Mouse (Mus musculus) G1E (cell line): Measurements from ENCODE around the gene Maats1. TPM values are rescaled to one million over a fixed set of nuclear protein-coding genes. Genes with fewer than 3 reads are reported as not detected.

Experiments used
- ATAC-seq: 2 replicates; pipeline ENCODE4 v1.8.0; 2016; ENCODE audit warnings: mild to moderate bottlenecking; ENCODE audit not compliant: insufficient number of reproducible peaks, poor library complexity, low FRiP score, severe bottlenecking; ENCODE audit errors: extremely low read depth
- DNase-seq: peaks from one replicate; pipeline ENCODE4 v3.0.0; 2012; ENCODE audit warnings: low spot score
- H3K27me3 ChIP-seq: 2 replicates; pipeline ENCODE4 v1.6.1; 2012; ENCODE audit warnings: mild to moderate bottlenecking, low read length, inconsistent platforms; ENCODE audit not compliant: insufficient read depth
- H3K36me3 ChIP-seq: replicated peaks from 2 replicates; pipeline ENCODE3; 2012; ENCODE audit warnings: mild to moderate bottlenecking, inconsistent platforms
- H3K4me1 ChIP-seq: 2 replicates; pipeline ENCODE4 v1.6.1; 2012; ENCODE audit warnings: low read depth, low read length, inconsistent platforms, mixed read lengths; ENCODE audit not compliant: insufficient read depth
- H3K4me3 ChIP-seq: 2 replicates; pipeline ENCODE4 v1.5.1; 2012; ENCODE audit warnings: low read depth, mild to moderate bottlenecking, inconsistent platforms, low read length, moderate library complexity, mixed read lengths
- H3K9me3 ChIP-seq: replicated peaks from 2 replicates; pipeline ENCODE4 v1.6.1; 2012; ENCODE audit warnings: inconsistent platforms
- CTCF ChIP-seq: IDR thresholded peaks from 2 replicates; pipeline ENCODE4 v1.5.1; 2012; ENCODE audit warnings: low read depth, low read length, inconsistent platforms, mixed read lengths
- GATA1 ChIP-seq: IDR thresholded peaks from 2 replicates; pipeline ENCODE4 v1.6.1; 2012; ENCODE audit warnings: borderline replicate concordance, low read length, inconsistent platforms, mixed read lengths
- GATA2 ChIP-seq: IDR thresholded peaks from 2 replicates; pipeline ENCODE4 v1.6.1; 2012; ENCODE audit warnings: low read depth, low read length, inconsistent platforms, borderline replicate concordance
- POLR2AphosphoS5 ChIP-seq: IDR thresholded peaks from 2 replicates; pipeline ENCODE4 v1.6.1; 2012; ENCODE audit warnings: low read depth, low read length, inconsistent platforms; ENCODE audit not compliant: insufficient replicate concordance
- TAL1 ChIP-seq: conservative IDR thresholded peaks from 2 replicates; pipeline ENCODE4 v1.6.1; 2012; ENCODE audit warnings: low read depth, low read length, inconsistent platforms, mixed read lengths
- polyA plus RNA-seq: library from polyadenylated mRNA; stranded (reverse); fragments of >175 nt; gene quantifications from 2 replicates; pipeline ENCODE4 v1.2.3, GENCODE M21; 2012
- total RNA-seq, 2 experiments: library from RNA; stranded (forward) in 1 of 2; stranded (reverse) in 1 of 2; fragments of 200-1000 nt in 1 of 2; fragments of >200 nt in 1 of 2; fragmentation: Nextera tagmentation in 1 of 2; gene quantifications; 2 replicates each; pipeline ENCODE4 v1.2.3; 2014 to 2017

Maats1 gene
- total and polyA plus RNA-seq, 3 experiments, result 0.11 TPM; not detected in 2

DNA sequence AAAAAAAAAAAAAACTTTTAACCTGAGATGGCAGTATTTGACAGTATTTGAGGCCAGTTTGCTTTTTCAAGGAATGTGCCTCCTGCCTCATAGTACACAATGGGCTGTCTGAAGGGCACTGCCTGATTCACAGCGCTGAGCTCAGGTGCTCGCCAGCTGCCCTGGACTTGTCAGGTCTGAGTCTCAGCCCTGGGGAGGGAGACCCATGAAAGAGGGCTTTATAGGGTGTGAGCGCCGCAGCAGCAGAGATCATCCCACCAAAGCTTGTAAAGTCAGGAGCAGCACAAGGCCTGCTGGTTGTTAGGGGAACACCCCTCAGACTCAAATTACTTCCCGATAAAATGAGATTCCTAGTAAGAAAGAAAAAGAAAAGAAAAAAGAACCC, 34.7 kb downstream of the Maats1 start:
- H3K27me3 ChIP-seq, result peaks cover 37% of the 10 kb centered on the region
- no peak overlapping the region for H3K4me3 ChIP-seq
- peaks cover 5% of the 10 kb centered on the region for H3K4me1 ChIP-seq
- ATAC-seq, result no peak
- TF ChIP-seq GATA2 (no peak), POLR2AphosphoS5 (no peak), CTCF (no peak)
- no peak for DNase-seq
- no peaks in the 10 kb centered on the region for H3K9me3 ChIP-seq
- no peaks in the 10 kb centered on the region for H3K36me3 ChIP-seq

DNA sequence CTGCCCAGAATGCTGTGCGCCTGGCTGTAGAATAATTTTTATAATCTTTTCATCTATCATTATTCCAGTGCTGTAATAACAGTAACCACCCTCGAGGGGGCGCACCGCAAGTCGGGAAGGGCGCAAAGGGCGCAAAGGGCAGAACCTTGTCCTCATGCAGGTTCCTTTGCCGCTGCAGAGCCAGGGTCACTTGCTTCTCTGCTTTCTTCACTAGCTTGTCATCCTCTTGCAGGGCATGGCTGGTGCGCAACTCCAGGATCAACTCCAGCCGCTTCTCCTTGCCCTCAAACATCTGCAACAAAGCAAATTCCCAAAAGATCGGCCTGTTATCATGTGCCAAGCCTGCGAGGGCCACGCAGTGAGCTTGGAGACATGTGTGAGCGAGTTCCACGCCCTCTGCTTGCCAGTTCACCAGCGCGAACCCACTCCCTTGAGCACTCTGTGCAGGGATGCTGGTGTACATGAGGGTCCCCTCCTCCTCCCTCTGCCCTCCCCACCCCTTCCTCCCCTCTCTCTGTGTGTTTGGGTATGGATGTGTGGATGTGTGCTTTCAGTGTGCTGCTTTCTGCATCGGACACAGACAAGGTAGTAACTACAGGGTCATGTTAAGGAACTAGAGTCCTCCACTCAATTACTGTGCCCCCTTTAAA, 35.2 kb downstream of the Maats1 start:
- H3K36me3 ChIP-seq, result no peaks in the 10 kb centered on the region
- TF ChIP-seq POLR2AphosphoS5 (no peak), GATA2 (no peak), CTCF (peak; percentile 8; the same call in 1 of the 2 replicates), GATA1 (no peak)
- ATAC-seq (no peak), DNase-seq (no peak)
- peaks cover 5% of the 10 kb centered on the region for H3K4me1 ChIP-seq
- H3K9me3 ChIP-seq, result no peaks in the 10 kb centered on the region
- H3K27me3 ChIP-seq, result peaks cover 39% of the 10 kb centered on the region
- no peak overlapping the region for H3K4me3 ChIP-seq

- H3K9me3 ChIP-seq, result no peaks in the 10 kb centered on the region
- H3K4me1 ChIP-seq, result peaks cover 5% of the 10 kb centered on the region
- no peak for TF ChIP-seq GATA2
- TF ChIP-seq CTCF, result no peak
- TF ChIP-seq POLR2AphosphoS5, result no peak
- no peak for TF ChIP-seq GATA1
- TF ChIP-seq TAL1, result no peak
- ATAC-seq (no peak), DNase-seq (no peak)
- H3K27me3 ChIP-seq, result peaks cover 36% of the 10 kb centered on the region
- H3K4me3 ChIP-seq, result no peak overlapping the region
- H3K36me3 ChIP-seq, result no peaks in the 10 kb centered on the region
These were observed 37.3 kb downstream of the Maats1 start for GRCm38 (mm10) chr16:38304460-38305194.

DNA sequence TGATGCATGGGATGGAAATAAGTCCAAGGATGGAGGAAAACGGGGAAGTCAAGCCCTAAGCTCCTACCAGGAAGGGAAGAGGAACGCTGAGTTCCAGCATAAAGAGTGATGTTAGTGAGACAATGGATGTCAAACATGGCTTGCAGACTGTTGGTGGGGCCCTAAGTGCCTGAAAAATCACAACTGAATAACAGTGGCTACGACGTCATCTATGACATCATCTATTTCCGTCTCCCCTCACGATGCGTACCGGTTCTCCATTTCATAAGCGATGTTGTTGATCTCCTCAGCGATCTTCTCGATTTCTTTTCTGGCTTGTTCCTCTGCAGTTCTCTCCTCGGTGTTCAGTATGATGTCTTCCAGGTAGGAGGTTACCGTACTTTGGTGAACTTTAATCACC, 39.6 kb downstream of the Maats1 start:
- DNase-seq (no peak), ATAC-seq (no peak)
- H3K9me3 ChIP-seq, result no peaks in the 10 kb centered on the region
- peaks cover 24% of the 10 kb centered on the region for H3K27me3 ChIP-seq
- no peak for TF ChIP-seq POLR2AphosphoS5
- TF ChIP-seq TAL1, result no peak
- no peak for TF ChIP-seq GATA2
- TF ChIP-seq GATA1, result no peak
- TF ChIP-seq CTCF, result no peak
- H3K4me3 ChIP-seq, result no peak overlapping the region
- H3K36me3 ChIP-seq, result no peaks in the 10 kb centered on the region
- peaks cover 5% of the 10 kb centered on the region for H3K4me1 ChIP-seq

DNA sequence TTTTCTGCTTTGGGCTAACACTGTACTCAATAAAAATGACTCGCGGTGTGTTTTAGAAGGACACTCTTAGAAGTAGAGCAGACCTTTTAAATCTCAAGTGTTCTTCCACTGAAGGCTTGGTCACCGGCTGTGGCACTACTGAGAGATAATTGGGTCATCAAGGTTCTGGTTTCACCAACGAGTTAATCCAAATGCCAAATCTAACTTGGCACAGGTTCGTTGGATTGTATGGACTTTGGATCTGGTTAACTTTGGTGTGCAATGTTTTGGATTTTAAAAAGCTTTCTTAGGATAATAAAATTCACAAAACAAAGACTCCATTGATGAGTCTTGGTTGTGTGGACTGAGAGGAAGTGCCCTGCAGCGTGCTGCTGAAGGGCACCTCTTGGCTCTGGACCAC, 43.5 kb downstream of the Maats1 start:
- TF ChIP-seq POLR2AphosphoS5 (no peak), GATA1 (no peak), GATA2 (no peak), TAL1 (no peak), CTCF (no peak)
- DNase-seq (no peak), ATAC-seq (no peak)
- H3K36me3 ChIP-seq, result no peaks in the 10 kb centered on the region
- peaks cover 16% of the 10 kb centered on the region for H3K27me3 ChIP-seq
- no peaks in the 10 kb centered on the region for H3K4me1 ChIP-seq
- H3K9me3 ChIP-seq, result no peaks in the 10 kb centered on the region
- H3K4me3 ChIP-seq, result no peak overlapping the region

- Histone ChIP-seq H3K36me3 (no peaks in the 10 kb centered on the region), H3K4me1 (no peaks in the 10 kb centered on the region), H3K9me3 (no peaks in the 10 kb centered on the region), H3K27me3 (peaks cover 21% of the 10 kb centered on the region), H3K4me3 (no peak overlapping the region)
- no peak for DNase-seq
- TF ChIP-seq POLR2AphosphoS5, result no peak
- no peak for TF ChIP-seq CTCF
- no peak for TF ChIP-seq TAL1
- no peak for TF ChIP-seq GATA1
- no peak for TF ChIP-seq GATA2
- no peak for ATAC-seq
These were observed 46.5 kb downstream of the Maats1 start for GRCm38 (mm10) chr16:38295349-38295930.
